Mouse (Mus musculus): ENCODE measurements around the gene Pknox2. TPM values are rescaled to one million over a fixed set of nuclear protein-coding genes. Genes with fewer than 3 reads are reported as not detected.

Gene Pknox2
- total RNA-seq, 2 experiments from 2014 or later: 31.4 to 36.3 TPM

GRCm38 (mm10) chr9:37101059-37101940, 45.9 kb downstream of the Pknox2 start:
- DNase-seq (ENCODE audit: low spot score in 2 of 2): no peak

DNA sequence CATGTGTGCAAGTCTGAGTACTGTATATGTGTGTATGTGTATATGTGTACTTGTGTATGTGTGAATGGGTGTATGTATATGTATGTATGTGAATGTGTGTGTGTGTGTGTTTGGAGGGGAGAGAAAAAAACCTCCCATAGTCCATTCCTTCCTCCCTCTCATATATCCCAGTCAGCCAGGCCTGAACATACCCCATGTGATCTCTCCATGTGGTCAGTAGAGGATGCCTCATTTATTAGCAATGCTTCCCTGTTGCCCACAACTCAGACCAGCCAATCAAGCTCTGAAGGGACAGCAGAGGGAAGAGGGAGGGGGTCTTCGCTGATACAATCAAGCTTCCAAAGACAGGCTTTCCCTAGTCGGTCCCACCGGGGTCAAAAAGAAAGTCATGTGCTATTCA, 47.6 kb downstream of the Pknox2 start:
- DNase-seq (ENCODE audit: low spot score in 2 of 2): no peak

- no peak for DNase-seq (ENCODE audit: low spot score in 2 of 2)
These were observed 48.6 kb downstream of the Pknox2 start for GRCm38 (mm10) chr9:37098600-37098999.

GRCm38 (mm10) chr9:37094230-37094990, 52.8 kb downstream of the Pknox2 start:
- no peak for DNase-seq (ENCODE audit: low spot score in 2 of 2)

DNA sequence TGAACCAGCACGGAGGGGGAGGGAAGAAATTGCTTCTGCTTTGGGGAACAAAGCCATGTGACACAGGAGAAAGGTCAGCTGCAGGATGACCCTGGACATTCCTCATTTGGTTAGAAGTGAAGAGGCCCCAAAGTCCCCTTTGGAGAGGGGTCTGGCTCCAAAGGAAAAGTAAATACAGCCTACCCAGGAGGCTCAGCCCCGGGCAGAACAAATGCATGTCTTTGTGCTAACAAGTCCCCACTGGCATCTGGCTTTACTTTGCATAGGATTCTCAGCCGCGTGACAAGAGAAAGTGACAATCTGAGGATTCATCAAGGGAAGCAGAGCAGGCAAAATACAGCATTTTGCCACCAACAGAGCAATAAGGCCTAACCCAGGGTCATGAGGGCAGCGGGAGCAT, 54.1 kb downstream of the Pknox2 start:
- no peak for DNase-seq (ENCODE audit: low spot score in 2 of 2)

DNA sequence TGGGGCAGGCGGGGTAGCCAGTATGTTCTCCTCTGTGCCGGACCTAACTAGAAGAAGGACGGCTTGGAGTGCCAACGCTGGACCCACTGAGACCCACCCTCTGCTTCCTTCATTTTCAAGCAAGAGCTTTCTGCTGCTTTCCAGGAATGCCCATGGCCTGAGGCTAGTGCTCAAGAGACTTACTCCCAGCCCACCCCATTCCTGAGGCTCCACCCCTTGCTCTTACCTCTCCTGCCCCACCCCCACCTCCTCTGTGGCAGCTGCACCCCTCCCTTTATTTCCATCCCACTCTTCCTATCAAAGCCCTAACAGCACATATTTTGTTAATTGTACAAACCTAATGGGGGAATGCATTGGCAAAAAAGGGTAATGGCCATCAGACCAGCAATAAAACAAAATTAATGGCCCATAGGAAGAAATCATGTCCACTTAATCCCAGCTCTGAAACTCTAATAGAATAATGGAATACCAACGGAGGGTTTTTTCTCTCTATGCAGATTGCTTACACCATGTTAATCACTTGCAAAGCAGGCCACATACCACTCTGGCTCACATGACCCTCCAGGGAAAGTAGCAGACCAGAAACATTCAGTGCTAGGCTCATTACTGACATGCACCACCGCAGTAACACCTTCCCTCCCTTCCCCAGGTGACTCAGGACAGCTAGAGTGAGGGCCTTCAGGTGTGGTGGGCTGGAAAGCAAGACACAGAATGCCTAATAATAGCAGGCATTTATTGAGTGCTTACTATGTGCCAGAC, 57.1 kb downstream of the Pknox2 start:
- no peak for DNase-seq (ENCODE audit: low spot score in 2 of 2)

- DNase-seq (ENCODE audit: low spot score in 2 of 2): no peak
These were observed 61.8 kb downstream of the Pknox2 start for GRCm38 (mm10) chr9:37085370-37085769.

GRCm38 (mm10) chr9:37082246-37082645, 65.0 kb downstream of the Pknox2 start:
- DNase-seq (ENCODE audit: low spot score in 2 of 2): no peak

GRCm38 (mm10) chr9:37080309-37080708, 66.9 kb downstream of the Pknox2 start:
- DNase-seq (ENCODE audit: low spot score in 2 of 2): no peak

- no peak for DNase-seq (ENCODE audit: low spot score in 2 of 2)
These were observed 70.2 kb downstream of the Pknox2 start for GRCm38 (mm10) chr9:37077063-37077418.

- peak in 1 of 2 experiments; percentile 37 for DNase-seq (ENCODE audit: low spot score in 2 of 2)
These were observed 70.7 kb downstream of the Pknox2 start for GRCm38 (mm10) chr9:37076386-37077062.

- DNase-seq (ENCODE audit: low spot score in 2 of 2): no peak
These were observed 71.3 kb downstream of the Pknox2 start for GRCm38 (mm10) chr9:37075903-37076302.

DNA sequence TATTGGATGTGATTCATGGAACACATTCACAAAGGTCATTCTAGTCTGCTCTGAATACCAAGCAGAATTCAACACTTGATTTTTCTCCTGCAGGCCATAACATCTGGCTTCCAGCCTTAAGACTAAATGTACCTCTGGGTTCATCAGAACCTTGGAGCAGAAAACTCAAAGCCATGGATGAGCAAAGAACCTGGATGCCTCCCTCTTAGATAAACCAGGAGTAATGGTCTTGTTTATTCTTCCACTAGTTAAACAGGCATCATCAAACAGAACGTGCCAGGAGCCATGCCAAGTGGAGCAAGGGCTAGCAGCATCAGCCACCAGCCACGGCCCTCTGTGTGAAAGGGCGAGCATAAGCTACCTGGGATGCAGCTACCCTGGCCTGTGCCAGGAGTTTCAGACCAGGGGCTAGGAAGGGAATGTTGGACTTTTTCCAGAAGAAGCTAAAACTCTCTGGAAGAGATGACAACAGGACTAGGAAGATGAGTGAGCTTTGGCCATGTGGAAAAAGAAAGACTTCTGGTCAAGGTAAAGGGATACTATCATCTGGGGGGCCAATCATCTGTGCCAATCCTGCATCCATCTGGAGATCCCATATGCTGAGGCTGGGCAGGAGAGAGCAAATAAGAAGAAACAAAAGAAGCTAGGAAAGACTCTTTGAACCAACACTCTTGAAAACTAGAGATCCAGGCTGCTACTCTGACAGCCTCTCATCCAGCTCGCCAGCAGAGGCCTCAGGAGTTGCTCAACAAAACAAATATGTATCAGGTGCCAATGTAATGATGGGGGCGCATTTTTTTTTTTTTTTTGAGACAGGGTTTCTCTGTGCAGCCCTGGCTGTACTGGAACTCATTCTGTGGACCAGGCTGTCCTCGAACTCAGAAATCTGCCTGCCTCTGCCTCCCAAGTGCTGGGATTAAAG, 77.6 kb downstream of the Pknox2 start:
- DNase-seq (ENCODE audit: low spot score in 2 of 2): no peak

DNA sequence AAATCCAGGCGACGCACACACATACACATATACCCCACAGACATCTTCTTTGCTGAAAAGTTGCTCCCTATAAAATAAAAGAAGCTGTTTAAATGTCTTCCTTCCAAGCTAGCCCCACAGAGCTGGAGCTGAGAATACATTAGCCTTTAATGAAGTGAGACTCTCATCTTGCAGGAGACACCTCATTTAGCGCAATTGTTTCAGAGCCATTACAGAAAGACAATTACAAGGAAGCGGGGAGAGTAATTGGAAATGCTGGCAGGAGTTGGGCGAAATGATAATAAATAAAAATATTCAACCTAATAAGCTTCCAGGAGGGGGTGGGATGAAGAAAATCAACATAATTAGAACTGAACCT, 79.8 kb downstream of the Pknox2 start:
- no peak for DNase-seq (ENCODE audit: low spot score in 2 of 2)

DNA sequence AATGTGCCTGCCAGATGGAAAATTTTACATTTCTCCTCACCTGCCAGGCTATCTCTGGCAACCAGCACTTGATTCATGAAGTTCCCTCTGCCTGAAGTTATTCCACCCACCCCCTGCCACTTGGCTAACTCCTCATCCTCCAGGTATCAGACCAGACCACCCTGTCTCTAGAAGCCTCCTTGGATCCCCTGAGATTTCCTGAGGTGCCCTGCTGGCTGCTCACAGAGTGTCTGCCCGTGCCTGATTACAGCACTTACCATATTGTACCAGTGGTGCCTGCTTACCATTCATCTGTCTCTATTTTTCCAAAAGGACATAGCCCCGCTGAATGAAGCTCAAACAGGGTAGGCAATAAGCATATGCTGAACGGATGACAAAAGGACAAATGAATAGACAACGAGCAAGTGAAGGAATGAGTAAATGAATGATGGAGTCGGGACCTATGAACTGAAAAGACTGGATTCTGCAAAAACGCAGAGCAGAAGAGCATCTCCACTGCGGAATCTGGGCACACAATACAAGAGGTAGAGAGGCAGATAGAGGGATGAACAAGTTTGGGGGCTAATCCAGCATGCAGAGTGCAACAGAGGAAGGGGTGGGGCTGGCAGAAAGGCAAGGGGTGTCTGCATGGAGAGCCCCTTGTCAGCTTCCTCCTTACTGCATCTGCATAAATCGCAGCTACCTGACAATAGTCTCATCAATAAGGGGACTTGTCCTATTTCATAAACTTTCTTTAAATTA, 80.3 kb downstream of the Pknox2 start:
- no peak for DNase-seq (ENCODE audit: low spot score in 2 of 2)

GRCm38 (mm10) chr9:37061627-37062026, 85.6 kb downstream of the Pknox2 start:
- DNase-seq (ENCODE audit: low spot score in 2 of 2): no peak

- no peak for DNase-seq (ENCODE audit: low spot score in 2 of 2)
These were observed 92.5 kb downstream of the Pknox2 start for GRCm38 (mm10) chr9:37054703-37055102.

DNA sequence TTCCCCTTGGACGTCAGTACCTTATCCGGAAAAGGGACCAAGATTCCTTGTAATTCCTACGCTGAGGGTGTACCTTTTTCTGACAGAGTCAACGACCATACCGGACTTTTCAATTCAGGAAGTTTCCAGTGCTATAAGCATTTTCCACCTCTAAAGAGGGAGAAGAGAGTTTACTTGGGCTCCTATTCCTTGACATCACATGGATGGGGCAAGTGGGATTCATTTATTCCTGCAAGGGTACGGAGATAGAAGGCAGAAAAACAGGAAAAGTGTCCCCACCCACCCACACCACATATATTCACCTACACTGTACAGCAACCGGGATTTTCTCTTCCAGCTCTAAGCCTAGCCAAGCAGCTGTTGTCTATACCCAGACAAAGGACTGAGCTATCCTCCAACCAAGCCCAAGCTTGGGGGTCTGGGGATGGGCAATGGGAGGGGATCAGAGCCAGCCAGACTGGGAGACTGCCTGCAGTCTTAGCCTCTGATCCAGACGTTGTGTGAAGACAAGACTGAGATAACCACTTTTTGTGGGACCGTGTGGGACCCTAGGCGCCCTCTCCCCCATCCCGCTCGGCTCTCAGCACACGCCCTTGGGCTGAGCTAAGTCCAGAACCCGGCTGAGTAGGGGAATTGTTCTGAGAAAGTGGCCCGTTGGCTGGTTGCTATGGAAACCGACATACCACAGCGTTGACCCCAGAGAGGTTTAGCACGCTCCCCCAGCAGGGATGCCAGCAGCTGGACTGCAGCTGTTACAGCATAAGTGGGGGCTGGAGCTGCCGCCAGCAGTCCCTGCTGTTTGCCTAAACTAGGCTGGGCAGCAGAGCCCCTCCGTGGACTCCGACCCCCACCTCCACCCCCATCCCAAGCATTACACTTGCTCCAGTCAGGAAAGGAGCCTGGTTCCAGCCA, 93.3 kb downstream of the Pknox2 start:
- DNase-seq (ENCODE audit: low spot score in 2 of 2): peak; percentile 37 to 52
